Mouse (Mus musculus) spleen, postnatal 10 days (tissue): ENCODE results near the gene Ssbp2.

ENCODE experiments used
- DNase-seq, 2 experiments: peaks; one replicate each; pipeline ENCODE4 v3.0.0; 2021 to 2022; ENCODE audit warnings: low spot score in 2 of 2

Ssbp2 gene

GRCm38 (mm10) chr13:91459896-91460620 lies at the start of gene Ssbp2:
Gene Ssbp2, plus strand, starts transcription at chr13:91460283.
- DNase-seq, result no peak

GRCm38 (mm10) chr13:91413752-91414503 lies 46.2 kb upstream of the Ssbp2 start:
- DNase-seq, result no peak

GRCm38 (mm10) chr13:91415896-91416295 lies 44.2 kb upstream of the Ssbp2 start:
- DNase-seq, result no peak

GRCm38 (mm10) chr13:91416698-91417097 lies 43.4 kb upstream of the Ssbp2 start:
- no peak for DNase-seq

GRCm38 (mm10) chr13:91421387-91421949 lies 38.6 kb upstream of the Ssbp2 start:
- peak in 1 of 2 experiments; percentile 65 for DNase-seq

- no peak for DNase-seq
Measured at GRCm38 (mm10) chr13:91430867-91431266, 29.2 kb upstream of the Ssbp2 start.

- DNase-seq, result no peak
Measured at GRCm38 (mm10) chr13:91431392-91432355, 28.4 kb upstream of the Ssbp2 start.

GRCm38 (mm10) chr13:91433021-91433420 lies 27.1 kb upstream of the Ssbp2 start:
- DNase-seq, result no peak

- DNase-seq, result no peak
Measured at GRCm38 (mm10) chr13:91437931-91438330, 22.2 kb upstream of the Ssbp2 start.

GRCm38 (mm10) chr13:91441476-91441875 lies 18.6 kb upstream of the Ssbp2 start:
- no peak for DNase-seq

- no peak for DNase-seq
Measured at GRCm38 (mm10) chr13:91446728-91447127, 13.4 kb upstream of the Ssbp2 start.

GRCm38 (mm10) chr13:91448936-91449335 lies 11.1 kb upstream of the Ssbp2 start:
- no peak for DNase-seq

- no peak for DNase-seq
Measured at GRCm38 (mm10) chr13:91451405-91452166, 8.5 kb upstream of the Ssbp2 start.

- no peak for DNase-seq
Measured at GRCm38 (mm10) chr13:91452269-91452668, 7.8 kb upstream of the Ssbp2 start.

GRCm38 (mm10) chr13:91453236-91453635 lies 6.8 kb upstream of the Ssbp2 start:
- DNase-seq, result no peak

GRCm38 (mm10) chr13:91456041-91456440 lies 4.0 kb upstream of the Ssbp2 start:
- DNase-seq, result no peak

GRCm38 (mm10) chr13:91456735-91457134 lies 3.3 kb upstream of the Ssbp2 start:
- DNase-seq, result no peak

- DNase-seq, result no peak
Measured at GRCm38 (mm10) chr13:91457974-91458373, 2.1 kb upstream of the Ssbp2 start.

- DNase-seq, result no peak
Measured at GRCm38 (mm10) chr13:91459489-91459888, 594 bp upstream of the Ssbp2 start.

- DNase-seq, result peak; percentile 96 to 98
Measured at GRCm38 (mm10) chr13:91460621-91461284, 670 bp downstream of the Ssbp2 start.
